Mouse (Mus musculus) liver, embryonic 14.5 days (tissue): ENCODE measurements around the gene Nrp2.

Experiments used
- CTCF ChIP-seq: IDR thresholded peaks from 2 replicates; pipeline ENCODE4 v1.5.1; 2016; ENCODE audit warnings: antibody characterized with exemption, low read depth, control low read depth
- EP300 ChIP-seq: IDR thresholded peaks from 2 replicates; pipeline ENCODE4 v1.6.1; 2016; ENCODE audit warnings: antibody characterized with exemption, low read depth

DNA sequence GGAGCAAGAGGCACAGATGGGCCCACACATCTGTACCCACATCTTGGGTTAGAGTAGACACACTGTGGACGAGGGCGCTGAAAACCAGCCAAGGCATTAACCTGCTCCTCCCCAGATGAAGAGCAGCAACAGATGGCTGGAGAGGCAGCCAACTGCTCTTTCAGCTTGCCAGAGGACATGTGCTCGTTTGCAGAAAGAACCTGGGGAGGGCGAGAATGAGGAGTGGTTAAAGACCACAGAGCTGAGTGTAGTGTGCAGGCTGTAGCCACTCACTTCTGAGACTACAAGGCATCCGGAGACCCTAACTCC is 81.0 kb downstream of the Nrp2 start:
- no peak for TF ChIP-seq EP300
- no peak for TF ChIP-seq CTCF
